Mouse (Mus musculus) heart, adult 9 months (tissue): ENCODE measurements around the gene Osbp.

ENCODE experiments used
- DNase-seq, 2 experiments: peaks; one replicate each; pipeline ENCODE4 v3.0.0; 2022; ENCODE audit warnings: low spot score in 2 of 2

Osbp gene

DNA sequence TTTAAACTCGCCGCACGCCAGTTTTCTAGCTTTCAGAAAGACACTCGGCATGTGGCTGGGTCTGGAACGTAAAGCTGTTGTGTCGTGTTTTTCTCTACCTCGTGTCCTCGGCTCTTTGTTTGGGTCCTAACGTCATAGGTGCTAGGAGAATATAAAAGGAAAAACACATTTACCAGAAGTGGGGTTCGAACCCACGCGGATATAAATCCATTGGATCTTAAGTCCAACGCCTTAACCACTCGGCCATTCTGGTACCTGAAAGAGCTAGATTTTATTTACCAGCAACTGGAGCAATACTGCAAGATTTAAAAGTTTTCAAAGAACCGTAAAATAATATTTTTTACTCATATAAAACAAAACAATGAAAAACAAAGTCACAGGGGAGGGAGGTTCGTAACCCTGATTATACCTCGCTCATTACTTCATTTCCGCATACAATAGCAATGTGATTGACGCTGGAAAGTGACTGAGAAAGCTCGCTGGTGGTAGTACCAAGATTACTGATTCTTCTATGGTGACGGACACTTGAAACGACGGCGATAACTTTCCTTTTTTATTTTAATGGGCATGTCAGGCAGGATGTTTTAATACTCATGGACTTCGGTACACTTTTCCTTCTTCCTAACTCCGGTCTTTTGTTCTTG, 45.3 kb downstream of the Osbp start:
- peak; percentile 63 to 87 for DNase-seq

DNA sequence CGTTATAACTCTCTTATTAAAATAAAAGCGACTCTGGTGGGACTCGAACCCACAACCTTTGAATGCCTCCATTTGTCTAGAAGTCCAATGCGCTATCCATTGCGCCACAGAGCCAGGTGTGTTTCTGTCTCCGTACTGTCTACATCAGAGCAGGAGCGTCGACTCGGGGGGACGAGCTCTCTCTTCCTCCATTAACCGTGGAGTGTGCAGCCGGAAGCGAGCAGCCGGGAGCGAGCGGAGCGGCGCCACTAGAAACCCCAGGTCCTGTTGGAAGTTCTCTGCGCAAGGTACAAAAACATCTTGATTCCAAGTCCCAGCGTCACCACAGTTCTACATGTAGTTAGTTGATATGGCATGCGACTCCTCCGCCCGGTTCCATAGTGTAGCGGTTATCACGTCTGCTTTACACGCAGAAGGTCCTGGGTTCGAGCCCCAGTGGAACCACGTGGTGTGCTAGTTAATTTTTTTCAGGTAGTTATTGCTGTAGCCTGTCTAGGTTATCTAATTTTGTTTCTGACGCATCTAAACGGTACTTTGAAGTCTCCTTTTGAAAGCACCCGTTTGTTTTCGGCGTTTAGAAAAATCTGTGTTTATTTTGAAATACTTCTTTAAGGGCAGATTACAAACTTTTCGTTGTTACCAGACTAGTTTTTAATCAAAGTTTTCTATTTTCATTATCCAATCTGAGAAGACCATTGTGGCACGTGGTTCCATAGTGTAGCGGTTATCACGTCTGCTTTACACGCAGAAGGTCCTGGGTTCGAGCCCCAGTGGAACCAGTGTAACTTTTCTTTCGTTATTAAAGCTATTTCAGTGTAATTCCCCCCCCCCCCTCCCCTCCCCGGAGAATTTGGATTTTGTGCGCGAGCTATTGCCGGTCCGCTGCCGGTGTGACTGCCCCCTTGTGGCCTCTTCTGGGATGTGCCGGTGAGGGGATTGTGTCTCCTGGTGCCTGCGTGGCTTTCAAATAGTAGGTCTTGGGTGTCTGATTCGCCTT, 46.1 kb downstream of the Osbp start:
- DNase-seq = peak; percentile 82 to 94

DNA sequence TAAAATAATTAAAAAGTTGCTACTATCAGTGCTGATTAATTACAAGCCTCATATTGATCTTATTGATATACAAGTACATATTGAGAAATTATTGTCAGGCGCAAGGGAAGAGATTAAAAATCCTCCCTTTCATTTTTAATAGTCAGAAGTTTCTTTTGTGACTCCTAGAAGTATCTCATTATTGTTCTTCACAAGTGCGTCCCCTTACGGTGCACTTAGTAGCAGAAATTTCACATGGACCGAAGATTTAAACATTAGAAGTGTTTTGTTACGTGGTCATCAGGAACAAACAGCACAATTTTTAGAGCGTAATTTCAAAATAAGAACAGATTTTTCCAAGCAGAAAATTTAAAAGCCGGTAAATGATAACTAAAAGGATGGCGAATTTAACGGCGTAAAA, 46.9 kb downstream of the Osbp start:
- no peak for DNase-seq

DNA sequence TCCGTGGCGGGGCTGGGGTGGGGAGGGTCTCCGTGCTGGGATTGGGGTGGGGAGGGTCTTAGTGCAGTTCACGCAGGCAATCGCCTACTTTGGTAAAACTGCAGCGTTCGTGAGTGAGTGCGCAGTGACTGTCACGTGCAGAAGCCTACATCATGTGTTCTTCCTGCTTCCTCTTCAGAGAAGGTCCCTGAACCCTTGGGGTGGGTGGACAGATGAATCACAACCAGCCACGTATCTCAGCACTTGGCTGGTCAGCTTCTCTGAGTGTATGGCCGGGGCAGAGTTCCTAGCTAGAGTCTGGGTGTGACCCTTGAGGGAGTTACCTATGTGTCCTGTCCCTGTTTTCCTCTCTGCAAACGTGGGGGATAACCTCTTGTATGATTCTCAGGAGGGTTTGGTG, 47.5 kb downstream of the Osbp start:
- peak; percentile 71 to 73 for DNase-seq

DNA sequence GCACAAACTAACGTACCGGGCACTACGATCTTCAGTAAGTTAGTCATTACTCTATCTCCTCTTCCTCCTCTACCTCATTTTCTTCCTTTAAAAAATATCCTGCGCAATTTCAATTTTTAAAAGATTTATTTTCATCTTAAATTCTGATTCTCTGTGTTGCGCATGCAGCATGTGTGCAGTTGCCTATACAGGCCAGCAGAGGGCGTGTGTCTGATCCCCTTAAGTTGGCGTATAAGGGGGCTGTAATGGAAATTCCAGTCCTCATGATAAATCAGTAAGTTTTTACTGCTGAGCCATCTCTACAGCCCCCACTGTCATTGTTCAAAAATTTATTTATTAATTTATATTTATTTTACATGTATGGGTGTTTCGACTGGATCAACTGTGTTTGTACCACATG, 50.0 kb downstream of the Osbp start:
- DNase-seq = no peak

DNA sequence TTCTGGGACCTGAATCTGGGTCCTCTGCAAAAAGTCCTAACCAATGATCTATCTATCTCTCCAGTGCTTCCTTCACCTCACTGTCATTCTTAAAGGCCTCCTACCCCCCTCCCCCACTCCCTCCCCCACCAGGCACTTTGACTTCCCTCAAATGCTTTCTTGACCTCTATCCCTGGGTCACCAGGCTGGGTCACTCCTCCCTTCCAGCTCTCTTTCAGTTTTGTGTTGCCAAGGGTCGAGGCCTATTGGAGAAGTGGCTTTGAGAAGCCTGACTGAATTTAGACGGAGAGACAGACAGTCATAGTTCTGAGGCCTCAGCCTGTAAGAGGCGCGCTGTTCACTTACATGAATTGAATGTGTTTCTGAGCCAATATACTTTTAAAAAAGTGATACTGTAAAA, 50.5 kb downstream of the Osbp start:
- DNase-seq = no peak

DNA sequence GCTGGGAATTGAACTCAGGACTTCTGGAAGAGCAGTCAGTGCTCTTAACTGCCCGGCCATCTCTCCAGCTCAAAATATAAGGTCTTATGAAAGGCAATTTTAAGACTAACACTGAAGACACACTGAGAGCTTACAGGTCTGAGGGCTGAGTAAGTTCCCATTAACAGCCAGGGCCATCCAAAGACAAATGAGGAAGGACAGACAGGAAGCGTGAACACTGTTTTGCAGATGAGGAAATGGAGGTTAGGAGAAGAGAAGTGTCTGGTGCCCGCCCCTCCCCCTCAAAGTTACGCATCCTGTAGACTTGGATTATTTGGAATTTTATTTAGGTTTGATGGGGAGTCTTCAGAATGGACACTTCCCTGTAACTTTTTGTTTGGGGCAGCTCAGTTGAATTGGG, 58.4 kb downstream of the Osbp start:
- DNase-seq = no peak

DNA sequence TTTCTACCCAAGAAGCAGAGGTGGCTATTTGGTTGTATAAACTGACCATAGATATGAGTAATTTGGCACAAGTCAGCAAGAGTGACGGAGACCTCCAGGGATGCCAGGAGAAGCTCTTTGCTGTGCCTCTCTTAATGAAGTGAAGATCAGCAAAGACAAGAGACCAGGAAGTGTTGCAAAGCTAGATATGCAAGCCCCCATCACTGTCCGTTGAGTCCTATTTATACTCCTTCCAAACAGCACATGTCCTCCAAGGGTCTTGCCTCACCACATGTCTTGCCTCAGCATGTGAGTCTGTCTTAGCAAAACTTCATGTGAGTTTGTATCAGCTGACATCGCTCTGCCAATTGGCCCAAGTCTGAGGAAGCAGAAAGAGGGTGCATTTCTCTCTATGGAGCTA, 59.6 kb downstream of the Osbp start:
- DNase-seq = no peak

DNA sequence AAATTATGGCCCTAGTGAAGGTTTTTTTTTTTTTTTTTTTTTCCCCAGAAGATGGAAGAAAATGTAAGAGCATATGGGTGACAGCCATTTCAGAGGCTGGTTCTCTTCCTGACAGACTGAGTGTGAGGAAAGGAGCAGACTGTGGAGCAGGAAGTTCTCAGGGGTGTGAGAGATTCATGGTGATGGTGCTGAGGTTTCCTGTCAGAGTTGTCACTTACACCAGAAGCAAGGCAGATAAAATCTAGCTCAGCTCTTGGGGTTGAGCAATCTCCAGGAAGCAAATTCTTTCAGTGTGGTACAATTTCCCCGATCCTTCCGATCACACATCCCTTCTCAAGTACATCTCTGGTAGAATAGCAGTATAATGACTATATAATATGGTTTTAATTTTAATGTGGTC, 60.9 kb downstream of the Osbp start:
- no peak for DNase-seq

DNA sequence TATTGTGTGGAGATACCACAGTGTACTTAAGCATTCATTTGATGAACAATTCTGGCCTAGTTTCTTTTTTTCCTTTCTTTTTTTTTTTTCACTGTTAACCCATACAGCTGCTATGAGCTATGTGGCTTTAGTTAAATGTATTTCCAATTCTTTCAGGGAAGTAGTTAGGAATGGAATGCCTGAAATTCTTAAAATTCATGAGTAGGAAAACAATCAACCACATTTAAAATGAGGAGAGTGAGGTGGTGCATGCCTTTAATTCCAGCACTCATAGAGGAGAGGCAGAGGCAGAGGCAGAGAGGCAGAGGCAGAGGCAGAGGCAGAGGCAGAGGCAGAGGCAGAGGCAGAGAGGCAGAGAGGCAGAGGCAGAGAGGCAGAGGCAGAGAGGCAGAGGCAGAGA, 72.0 kb downstream of the Osbp start:
- no peak for DNase-seq

DNA sequence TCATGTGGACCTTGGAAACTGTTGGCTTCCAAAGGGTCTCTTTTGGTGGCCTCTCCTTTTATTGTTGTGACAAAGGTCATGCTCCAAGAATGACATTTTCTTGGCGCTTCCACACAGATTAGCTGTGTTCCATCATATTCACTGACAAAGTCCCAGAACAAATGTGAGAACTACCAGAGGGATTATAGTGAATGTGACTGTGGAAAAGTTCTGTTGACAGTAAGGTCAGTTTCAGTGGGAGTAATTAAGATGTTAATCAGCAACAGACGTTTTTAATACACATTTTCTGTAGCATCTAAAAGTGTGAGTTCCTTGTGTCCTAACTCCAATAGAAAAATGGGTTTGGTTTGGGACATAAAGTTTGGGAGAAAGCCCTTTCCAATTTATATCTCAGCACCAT, 75.5 kb downstream of the Osbp start, which contains the start of gene Olfr1423:
Gene Olfr1423, minus strand, starts transcription at position 101 of the 400 bp plus-strand sequence.
- DNase-seq = no peak

DNA sequence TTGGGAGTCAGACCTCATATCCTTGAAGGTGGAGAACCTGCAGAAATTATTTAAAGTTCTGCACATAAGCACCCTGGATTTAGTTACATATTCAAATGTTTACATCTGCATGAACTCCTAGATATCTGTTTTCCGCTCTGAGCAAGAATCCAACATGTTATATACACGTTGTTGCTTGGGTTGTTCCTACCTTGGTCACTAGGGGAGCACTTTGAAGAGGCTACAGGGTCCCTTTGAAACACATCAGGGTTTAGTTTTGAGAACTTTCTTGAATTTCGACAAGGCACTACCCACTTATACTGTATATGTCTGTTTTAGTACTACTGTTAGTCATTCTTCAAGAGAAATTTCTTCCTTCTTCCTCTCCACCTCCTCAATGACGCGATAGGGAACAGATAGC, 77.4 kb downstream of the Osbp start:
- no peak for DNase-seq
